Mouse (Mus musculus): ENCODE data around the gene Zfp651. TPM values are rescaled to one million over a fixed set of nuclear protein-coding genes. Genes with fewer than 3 reads are reported as not detected.
A peak's percentile ranks its signal among the peaks of the same experiment; 100 is the strongest.

Gene Zfp651
- polyA plus RNA-seq, 1 experiment from 2014 or later: 16.5 TPM

- H3K27ac ChIP-seq (replicated peaks in 1 of 2; ENCODE audit: control insufficient read depth in 1 of 2, insufficient read depth in 1 of 2, low read depth in 2 of 2, low read length in 2 of 2): no peak overlapping the region
- no peak overlapping the region for H3K4me2 ChIP-seq (ENCODE audit: low read length)
- peaks cover 0 to 2% of the 10 kb centered on the region in 2 experiments; a peak in 1 of 4 replicates for H3K4me1 ChIP-seq (ENCODE audit: control insufficient read depth in 2 of 2, insufficient read depth in 2 of 2, low read length in 2 of 2)
- H3K9ac ChIP-seq (ENCODE audit: low read length): no peak overlapping the region
- H3K27me3 ChIP-seq (ENCODE audit: control insufficient read depth, insufficient read depth, low read length): peaks cover 4% of the 10 kb centered on the region; the same call in 1 of the 2 replicates
- H3K9me3 ChIP-seq (ENCODE audit: control insufficient read depth, low read length): no peaks in the 10 kb centered on the region
- peaks cover 3% of the 10 kb centered on the region; the same call in 1 of the 2 replicates for H3K36me3 ChIP-seq (ENCODE audit: control insufficient read depth, insufficient read depth, low read length)
- ATAC-seq (ENCODE audit: insufficient number of reproducible peaks, insufficient read depth, low FRiP score, low read depth): no peak
- H3K4me3 ChIP-seq (ENCODE audit: control insufficient read depth in 1 of 2, insufficient read depth in 1 of 2, low read depth in 1 of 2, low read length in 2 of 2): no peak overlapping the region
- 80% methylated on average over 12 of the region's 12 CpGs for WGBS
Observed at GRCm38 (mm10) chr9:121784801-121785200, 25.7 kb downstream of the Zfp651 start.

- Histone ChIP-seq H3K9ac (ENCODE audit: low read length) (no peak overlapping the region), H3K27me3 (ENCODE audit: control insufficient read depth, insufficient read depth, low read length) (peaks cover 4% of the 10 kb centered on the region; the same call in 1 of the 2 replicates)
- WGBS: 85% methylated on average over 8 of the region's 8 CpGs
Observed at GRCm38 (mm10) chr9:121785261-121785660, 26.1 kb downstream of the Zfp651 start.

GRCm38 (mm10) chr9:121786359-121786758 is 27.2 kb downstream of the Zfp651 start:
- 87% methylated on average over 2 of the region's 2 CpGs for WGBS

More at GRCm38 (mm10) chr9:121785261-121785660, 26.1 kb downstream of the Zfp651 start:
- no peak for ATAC-seq (ENCODE audit: insufficient number of reproducible peaks, insufficient read depth, low FRiP score, low read depth)
- Histone ChIP-seq H3K4me2 (ENCODE audit: low read length) (no peak overlapping the region), H3K9me3 (ENCODE audit: control insufficient read depth, low read length) (no peaks in the 10 kb centered on the region), H3K36me3 (ENCODE audit: control insufficient read depth, insufficient read depth, low read length) (peaks cover 3% of the 10 kb centered on the region; the same call in 1 of the 2 replicates), H3K4me3 (ENCODE audit: control insufficient read depth in 1 of 2, insufficient read depth in 1 of 2, low read depth in 1 of 2, low read length in 2 of 2) (no peak overlapping the region), H3K27ac (replicated peaks in 1 of 2; ENCODE audit: control insufficient read depth in 1 of 2, insufficient read depth in 1 of 2, low read depth in 2 of 2, low read length in 2 of 2) (no peak overlapping the region), H3K4me1 (ENCODE audit: control insufficient read depth in 2 of 2, insufficient read depth in 2 of 2, low read length in 2 of 2) (peaks cover 0 to 2% of the 10 kb centered on the region in 2 experiments; a peak in 1 of 4 replicates)

GRCm38 (mm10) chr9:121791206-121791605 is 32.1 kb downstream of the Zfp651 start:
- 3% methylated on average over 5 of the region's 5 CpGs for WGBS
- H3K27ac ChIP-seq (replicated peaks in 1 of 2; ENCODE audit: control insufficient read depth in 1 of 2, insufficient read depth in 1 of 2, low read depth in 2 of 2, low read length in 2 of 2): peak overlapping the region; percentile 40 to 88
- no peaks in the 10 kb centered on the region for H3K9me3 ChIP-seq (ENCODE audit: control insufficient read depth, low read length)
- peak overlapping the region; percentile 63 for H3K4me2 ChIP-seq (ENCODE audit: low read length)
- ATAC-seq (ENCODE audit: insufficient number of reproducible peaks, insufficient read depth, low FRiP score, low read depth): peak; percentile 37
- peaks cover 3% of the 10 kb centered on the region; the same call in 1 of the 2 replicates for H3K36me3 ChIP-seq (ENCODE audit: control insufficient read depth, insufficient read depth, low read length)
- peaks cover 4% of the 10 kb centered on the region; the same call in 1 of the 2 replicates for H3K27me3 ChIP-seq (ENCODE audit: control insufficient read depth, insufficient read depth, low read length)
- peak overlapping the region; percentile 30 for H3K4me3 ChIP-seq (ENCODE audit: control insufficient read depth in 1 of 2, insufficient read depth in 1 of 2, low read depth in 1 of 2, low read length in 2 of 2)
- H3K9ac ChIP-seq (ENCODE audit: low read length): peak overlapping the region; percentile 36; the same call in 1 of the 2 replicates
- peaks cover 29 to 34% of the 10 kb centered on the region in 2 experiments for H3K4me1 ChIP-seq (ENCODE audit: control insufficient read depth in 2 of 2, insufficient read depth in 2 of 2, low read length in 2 of 2)

More at GRCm38 (mm10) chr9:121786359-121786758, 27.2 kb downstream of the Zfp651 start:
- Histone ChIP-seq H3K4me2 (ENCODE audit: low read length) (no peak overlapping the region), H3K36me3 (ENCODE audit: control insufficient read depth, insufficient read depth, low read length) (peaks cover 3% of the 10 kb centered on the region; the same call in 1 of the 2 replicates), H3K27me3 (ENCODE audit: control insufficient read depth, insufficient read depth, low read length) (peaks cover 4% of the 10 kb centered on the region; the same call in 1 of the 2 replicates), H3K27ac (replicated peaks in 1 of 2; ENCODE audit: control insufficient read depth in 1 of 2, insufficient read depth in 1 of 2, low read depth in 2 of 2, low read length in 2 of 2) (no peak overlapping the region), H3K4me1 (ENCODE audit: control insufficient read depth in 2 of 2, insufficient read depth in 2 of 2, low read length in 2 of 2) (peaks cover 10% of the 10 kb centered on the region in 2 experiments), H3K9ac (ENCODE audit: low read length) (no peak overlapping the region), H3K4me3 (ENCODE audit: control insufficient read depth in 1 of 2, insufficient read depth in 1 of 2, low read depth in 1 of 2, low read length in 2 of 2) (no peak overlapping the region), H3K9me3 (ENCODE audit: control insufficient read depth, low read length) (no peaks in the 10 kb centered on the region)
- no peak for ATAC-seq (ENCODE audit: insufficient number of reproducible peaks, insufficient read depth, low FRiP score, low read depth)

GRCm38 (mm10) chr9:121791757-121792521 is 32.8 kb downstream of the Zfp651 start, which contains the start of gene Hhatl:
Gene Hhatl (minus strand): TSS chr9:121792507.
- Histone ChIP-seq H3K4me2 (ENCODE audit: low read length) (peak within 1 kb of the TSS; percentile 63), H3K9ac (ENCODE audit: low read length) (peak within 1 kb of the TSS; percentile 62), H3K4me1 (ENCODE audit: control insufficient read depth in 2 of 2, insufficient read depth in 2 of 2, low read length in 2 of 2) (peaks cover 29 to 34% of the 10 kb centered on the region in 2 experiments), H3K4me3 (ENCODE audit: control insufficient read depth in 1 of 2, insufficient read depth in 1 of 2, low read depth in 1 of 2, low read length in 2 of 2) (peak within 1 kb of the TSS; percentile 30), H3K9me3 (ENCODE audit: control insufficient read depth, low read length) (no peaks in the 10 kb centered on the region), H3K27me3 (ENCODE audit: control insufficient read depth, insufficient read depth, low read length) (peaks cover 9% of the 10 kb centered on the region; the same call in 1 of the 2 replicates), H3K27ac (replicated peaks in 1 of 2; ENCODE audit: control insufficient read depth in 1 of 2, insufficient read depth in 1 of 2, low read depth in 2 of 2, low read length in 2 of 2) (peak within 1 kb of the TSS; percentile 66 to 88), H3K36me3 (ENCODE audit: control insufficient read depth, insufficient read depth, low read length) (peaks cover 3% of the 10 kb centered on the region; the same call in 1 of the 2 replicates)
- ATAC-seq (ENCODE audit: insufficient number of reproducible peaks, insufficient read depth, low FRiP score, low read depth): peak; percentile 52
- whole genome bisulfite sequencing: 26% methylated on average over 24 of the region's 24 CpGs

GRCm38 (mm10) chr9:121794972-121795539 is 35.9 kb downstream of the Zfp651 start:
- ATAC-seq (ENCODE audit: insufficient number of reproducible peaks, insufficient read depth, low FRiP score, low read depth): no peak
- Histone ChIP-seq H3K27me3 (ENCODE audit: control insufficient read depth, insufficient read depth, low read length) (peaks cover 10% of the 10 kb centered on the region; the same call in 1 of the 2 replicates), H3K4me2 (ENCODE audit: low read length) (no peak overlapping the region), H3K4me3 (ENCODE audit: control insufficient read depth in 1 of 2, insufficient read depth in 1 of 2, low read depth in 1 of 2, low read length in 2 of 2) (no peak overlapping the region), H3K9me3 (ENCODE audit: control insufficient read depth, low read length) (no peaks in the 10 kb centered on the region), H3K9ac (ENCODE audit: low read length) (no peak overlapping the region), H3K36me3 (ENCODE audit: control insufficient read depth, insufficient read depth, low read length) (no peaks in the 10 kb centered on the region), H3K27ac (replicated peaks in 1 of 2; ENCODE audit: control insufficient read depth in 1 of 2, insufficient read depth in 1 of 2, low read depth in 2 of 2, low read length in 2 of 2) (peak overlapping the region in 1 of 2 experiments; percentile 46; a peak in 2 of 4 replicates), H3K4me1 (ENCODE audit: control insufficient read depth in 2 of 2, insufficient read depth in 2 of 2, low read length in 2 of 2) (peaks cover 29 to 42% of the 10 kb centered on the region in 2 experiments)
- 50% methylated on average over 1 of the region's 1 CpGs for WGBS

GRCm38 (mm10) chr9:121797722-121798121 is 38.6 kb downstream of the Zfp651 start:
- H3K9me3 ChIP-seq (ENCODE audit: control insufficient read depth, low read length): no peaks in the 10 kb centered on the region
- H3K9ac ChIP-seq (ENCODE audit: low read length): no peak overlapping the region
- H3K4me3 ChIP-seq (ENCODE audit: control insufficient read depth in 1 of 2, insufficient read depth in 1 of 2, low read depth in 1 of 2, low read length in 2 of 2): no peak overlapping the region
- WGBS: 24% methylated on average over 12 of the region's 12 CpGs
- ATAC-seq (ENCODE audit: insufficient number of reproducible peaks, insufficient read depth, low FRiP score, low read depth): no peak
- no peak overlapping the region for H3K27ac ChIP-seq (replicated peaks in 1 of 2; ENCODE audit: control insufficient read depth in 1 of 2, insufficient read depth in 1 of 2, low read depth in 2 of 2, low read length in 2 of 2)
- no peak overlapping the region for H3K4me2 ChIP-seq (ENCODE audit: low read length)
- no peaks in the 10 kb centered on the region for H3K36me3 ChIP-seq (ENCODE audit: control insufficient read depth, insufficient read depth, low read length)
- H3K27me3 ChIP-seq (ENCODE audit: control insufficient read depth, insufficient read depth, low read length): peaks cover 10% of the 10 kb centered on the region; the same call in 1 of the 2 replicates
- peaks cover 13 to 21% of the 10 kb centered on the region in 2 experiments for H3K4me1 ChIP-seq (ENCODE audit: control insufficient read depth in 2 of 2, insufficient read depth in 2 of 2, low read length in 2 of 2)
